Mouse (Mus musculus): ENCODE measurements around the gene Zcchc4.

GRCm38 (mm10) chr5:52871986-52872385 lies 96.8 kb downstream of the Zcchc4 start:
- TF ChIP-seq CTCF (IDR thresholded peaks at IDR 0.05; ENCODE audit: low read depth) (no peak), EP300 (IDR thresholded peaks at IDR 0.05; ENCODE audit: low read depth) (no peak)
